Mouse (Mus musculus): ENCODE measurements around the gene Rims1. TPM values are rescaled to one million over a fixed set of nuclear protein-coding genes. Genes with fewer than 3 reads are reported as not detected.

Gene Rims1
- polyA plus RNA-seq, 1 experiment from 2014 or later: 4.4 TPM

DNA sequence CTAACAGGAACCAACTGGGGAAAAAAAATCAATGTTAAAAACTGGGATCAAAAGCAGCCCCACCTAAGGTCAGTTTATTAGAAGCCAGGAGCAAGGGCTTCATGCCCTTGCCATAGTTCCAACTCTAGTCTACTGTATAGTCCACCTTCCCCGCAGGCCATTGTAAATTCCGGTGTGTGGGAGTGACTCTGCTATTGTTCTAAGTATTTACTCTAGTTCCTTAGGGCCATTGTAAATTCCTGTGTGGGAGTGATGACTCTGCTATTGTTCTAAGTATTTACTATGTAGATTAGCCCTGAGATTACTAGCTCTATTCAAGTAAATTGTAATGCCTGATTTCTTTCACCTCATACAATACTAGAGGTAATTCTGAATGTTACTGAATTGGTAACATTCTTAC lies 339.2 kb downstream of the Rims1 start:
- Histone ChIP-seq H3K27ac (no peak overlapping the region), H3K4me3 (no peak overlapping the region), H3K9me3 (replicated peaks) (no peaks in the 10 kb centered on the region), H3K36me3 (ENCODE audit: poor library complexity, severe bottlenecking) (no peaks in the 10 kb centered on the region), H3K9ac (no peak overlapping the region), H3K4me1 (no peaks in the 10 kb centered on the region), H3K27me3 (no peaks in the 10 kb centered on the region), H3K4me2 (no peak overlapping the region)
- ATAC-seq: no peak
- WGBS: 13% methylated on average over 2 of the region's 2 CpGs

DNA sequence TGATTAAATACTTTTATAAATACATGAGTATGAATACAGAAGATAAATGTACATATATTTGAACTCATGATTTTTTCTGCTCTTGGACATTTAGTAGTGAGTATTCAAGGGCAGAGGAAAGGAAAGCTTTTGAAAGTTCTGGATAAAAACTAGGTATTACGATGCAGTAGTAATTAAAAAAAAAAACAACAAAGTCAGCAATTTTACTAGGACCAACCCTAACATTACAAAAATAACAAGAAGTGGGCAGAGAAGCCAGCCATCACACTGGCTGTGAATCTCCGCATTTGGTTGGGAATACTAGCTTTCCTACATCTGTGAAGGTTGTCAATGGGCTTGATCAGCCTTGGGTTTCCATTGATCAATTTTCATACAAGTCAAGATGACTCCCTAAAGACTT lies 381.8 kb downstream of the Rims1 start:
- WGBS: 97% methylated on average over 2 of the region's 2 CpGs
- Histone ChIP-seq H3K27me3 (no peaks in the 10 kb centered on the region), H3K4me1 (no peaks in the 10 kb centered on the region), H3K9me3 (replicated peaks) (no peaks in the 10 kb centered on the region), H3K9ac (no peak overlapping the region), H3K36me3 (ENCODE audit: poor library complexity, severe bottlenecking) (no peaks in the 10 kb centered on the region), H3K27ac (no peak overlapping the region), H3K4me3 (no peak overlapping the region), H3K4me2 (no peak overlapping the region)
- ATAC-seq: no peak

DNA sequence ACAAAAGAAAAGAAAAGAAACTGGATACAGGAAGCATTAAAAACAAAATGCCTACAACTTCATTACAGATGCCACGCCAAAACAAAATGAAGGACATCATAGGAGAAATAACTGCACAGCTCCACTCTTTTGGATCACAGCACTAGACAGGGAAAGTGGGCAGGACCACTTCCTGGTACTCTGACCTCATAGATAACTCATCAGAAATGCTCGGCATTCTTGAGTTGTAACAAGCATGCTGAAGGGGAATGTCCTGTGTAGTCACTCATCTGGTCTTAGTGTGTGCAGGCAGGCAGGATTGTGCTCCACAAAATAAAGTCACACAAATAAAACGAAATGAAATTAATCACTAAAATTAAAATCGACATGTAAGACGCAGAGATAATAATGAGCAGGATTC lies 383.7 kb downstream of the Rims1 start:
- no peak for ATAC-seq
- WGBS: 82% methylated on average over 5 of the region's 5 CpGs
- no peaks in the 10 kb centered on the region for H3K36me3 ChIP-seq (ENCODE audit: poor library complexity, severe bottlenecking)
- no peak overlapping the region for H3K4me3 ChIP-seq
- no peak overlapping the region for H3K4me2 ChIP-seq
- H3K9me3 ChIP-seq (replicated peaks): no peaks in the 10 kb centered on the region
- H3K27ac ChIP-seq: no peak overlapping the region
- H3K27me3 ChIP-seq: no peaks in the 10 kb centered on the region
- H3K4me1 ChIP-seq: no peaks in the 10 kb centered on the region
- H3K9ac ChIP-seq: no peak overlapping the region

DNA sequence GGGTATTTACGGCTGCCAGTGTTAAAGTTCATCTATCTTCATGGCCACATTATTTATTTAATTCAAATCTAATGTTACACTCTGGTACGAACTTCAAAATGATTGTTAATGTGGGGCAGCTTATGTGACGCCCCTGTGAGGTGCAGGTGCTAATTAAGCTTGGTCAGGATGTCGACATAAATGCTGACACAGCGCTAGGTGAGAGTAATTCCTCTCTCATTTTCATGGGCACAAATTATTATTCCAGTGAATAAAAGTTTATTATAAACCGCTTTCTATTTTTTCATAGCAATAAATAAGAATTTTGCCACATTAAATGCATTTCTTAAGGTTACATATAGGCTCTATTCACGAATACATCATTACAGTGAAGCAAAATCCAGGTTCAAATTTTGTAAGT lies 395.6 kb downstream of the Rims1 start:
- H3K4me3 ChIP-seq: no peak overlapping the region
- H3K9me3 ChIP-seq (replicated peaks): no peaks in the 10 kb centered on the region
- no peak overlapping the region for H3K9ac ChIP-seq
- no peaks in the 10 kb centered on the region for H3K27me3 ChIP-seq
- H3K27ac ChIP-seq: no peak overlapping the region
- no peak for ATAC-seq
- H3K4me1 ChIP-seq: no peaks in the 10 kb centered on the region
- 85% methylated on average over 7 of the region's 7 CpGs for WGBS
- H3K36me3 ChIP-seq (ENCODE audit: poor library complexity, severe bottlenecking): no peaks in the 10 kb centered on the region
- no peak overlapping the region for H3K4me2 ChIP-seq

DNA sequence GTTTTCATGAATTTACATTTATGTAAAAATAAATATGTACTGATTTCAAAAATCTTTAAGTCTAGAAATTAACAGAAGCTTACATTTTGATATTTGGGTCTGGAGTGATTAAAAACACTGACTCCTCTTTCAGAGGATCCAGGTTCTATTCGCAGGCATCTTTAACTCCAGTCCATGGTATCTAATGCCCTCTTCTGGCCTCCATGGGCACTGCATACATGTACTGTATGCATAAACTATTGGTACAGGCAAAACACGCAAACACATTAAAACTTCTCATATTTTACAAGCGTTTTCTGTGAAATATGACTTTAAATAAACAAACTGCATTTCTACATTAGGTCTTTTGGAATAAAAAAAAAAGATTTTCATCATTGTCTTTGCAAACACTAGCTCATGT lies 419.4 kb downstream of the Rims1 start:
- WGBS: 67% methylated on average over 3 of the region's 3 CpGs
- H3K27ac ChIP-seq: no peak overlapping the region
- no peaks in the 10 kb centered on the region for H3K4me1 ChIP-seq
- no peaks in the 10 kb centered on the region for H3K9me3 ChIP-seq (replicated peaks)
- ATAC-seq: no peak
- H3K4me3 ChIP-seq: no peak overlapping the region
- H3K4me2 ChIP-seq: no peak overlapping the region
- H3K9ac ChIP-seq: no peak overlapping the region
- H3K36me3 ChIP-seq (ENCODE audit: poor library complexity, severe bottlenecking): no peaks in the 10 kb centered on the region
- H3K27me3 ChIP-seq: no peaks in the 10 kb centered on the region

DNA sequence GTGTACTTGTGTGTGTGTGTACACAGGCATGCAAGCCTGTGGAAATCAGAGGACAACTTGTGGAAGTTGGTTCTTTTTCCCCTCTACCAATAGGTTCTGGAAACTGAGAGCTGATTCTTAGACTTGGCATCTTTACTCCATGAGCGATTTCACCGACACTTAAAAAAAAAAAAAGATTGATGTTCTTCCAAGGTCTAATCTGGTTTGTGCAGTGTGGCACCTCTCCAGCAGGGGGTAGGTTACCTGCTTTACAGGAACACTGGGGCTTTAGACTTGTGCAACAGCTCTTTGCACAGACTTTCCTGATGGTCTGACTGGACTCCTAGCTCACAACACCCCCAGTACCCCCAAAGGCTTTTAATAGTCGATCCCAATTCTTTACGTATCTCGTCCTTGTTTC lies 428.1 kb downstream of the Rims1 start:
- no peaks in the 10 kb centered on the region for H3K36me3 ChIP-seq (ENCODE audit: poor library complexity, severe bottlenecking)
- WGBS: 76% methylated on average over 5 of the region's 5 CpGs
- ATAC-seq: no peak

GRCm38 (mm10) chr1:22377062-22377461 lies 428.7 kb downstream of the Rims1 start:
- H3K27me3 ChIP-seq: no peaks in the 10 kb centered on the region
- ATAC-seq: no peak
- no peak overlapping the region for H3K4me2 ChIP-seq
- no peaks in the 10 kb centered on the region for H3K9me3 ChIP-seq (replicated peaks)
- no peaks in the 10 kb centered on the region for H3K36me3 ChIP-seq (ENCODE audit: poor library complexity, severe bottlenecking)
- H3K4me1 ChIP-seq: no peaks in the 10 kb centered on the region; the same call in 1 of the 2 replicates
- WGBS: 36% methylated on average over 6 of the region's 6 CpGs
- no peak overlapping the region for H3K9ac ChIP-seq
- H3K27ac ChIP-seq: no peak overlapping the region
- H3K4me3 ChIP-seq: no peak overlapping the region

More for the DNA sequence above, 428.1 kb downstream of the Rims1 start:
- Histone ChIP-seq H3K4me1 (no peaks in the 10 kb centered on the region; the same call in 1 of the 2 replicates), H3K4me2 (no peak overlapping the region), H3K27me3 (no peaks in the 10 kb centered on the region), H3K27ac (no peak overlapping the region), H3K4me3 (no peak overlapping the region), H3K9ac (no peak overlapping the region), H3K9me3 (replicated peaks) (no peaks in the 10 kb centered on the region)

GRCm38 (mm10) chr1:22356209-22356608 lies 449.6 kb downstream of the Rims1 start:
- no peaks in the 10 kb centered on the region for H3K9me3 ChIP-seq (replicated peaks)
- H3K4me3 ChIP-seq: no peak overlapping the region
- H3K27ac ChIP-seq: no peak overlapping the region
- no peaks in the 10 kb centered on the region for H3K36me3 ChIP-seq (ENCODE audit: poor library complexity, severe bottlenecking)
- H3K4me1 ChIP-seq: no peaks in the 10 kb centered on the region
- H3K27me3 ChIP-seq: no peaks in the 10 kb centered on the region
- no peak overlapping the region for H3K4me2 ChIP-seq
- no peak for ATAC-seq
- no peak overlapping the region for H3K9ac ChIP-seq
- 89% methylated on average over 2 of the region's 2 CpGs for WGBS

DNA sequence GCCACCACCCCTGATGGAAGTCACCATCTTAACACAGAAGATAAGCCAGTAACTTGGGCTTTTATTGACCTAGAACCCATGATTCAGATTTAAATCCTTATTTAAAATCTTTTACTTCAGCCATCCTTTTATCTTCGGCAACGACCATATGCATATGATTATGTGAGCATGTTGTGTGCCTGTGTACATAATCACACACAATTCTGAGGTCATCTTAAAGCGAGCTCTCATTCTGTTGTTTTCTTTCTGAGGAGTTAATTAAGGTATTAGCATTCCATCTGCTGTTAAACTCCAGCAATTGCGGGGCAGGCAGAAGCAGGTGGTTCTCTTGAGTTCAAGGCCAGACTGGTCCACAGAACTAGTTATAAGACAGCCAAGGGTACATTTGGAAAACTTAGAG lies 452.1 kb downstream of the Rims1 start:
- H3K27ac ChIP-seq: no peak overlapping the region
- no peaks in the 10 kb centered on the region for H3K36me3 ChIP-seq (ENCODE audit: poor library complexity, severe bottlenecking)
- H3K4me3 ChIP-seq: no peak overlapping the region
- no peaks in the 10 kb centered on the region for H3K4me1 ChIP-seq
- WGBS: 51% methylated on average over 4 of the region's 4 CpGs
- no peaks in the 10 kb centered on the region for H3K9me3 ChIP-seq (replicated peaks)
- no peaks in the 10 kb centered on the region for H3K27me3 ChIP-seq
- no peak overlapping the region for H3K9ac ChIP-seq
- peak; percentile 57; the same call in 1 of the 2 replicates for ATAC-seq
- no peak overlapping the region for H3K4me2 ChIP-seq

- no peak overlapping the region for H3K4me2 ChIP-seq
- no peak overlapping the region for H3K4me3 ChIP-seq
- no peaks in the 10 kb centered on the region for H3K27me3 ChIP-seq
- no peaks in the 10 kb centered on the region for H3K4me1 ChIP-seq
- no peaks in the 10 kb centered on the region for H3K9me3 ChIP-seq (replicated peaks)
- H3K36me3 ChIP-seq (ENCODE audit: poor library complexity, severe bottlenecking): no peaks in the 10 kb centered on the region
- ATAC-seq: no peak
- WGBS: 75% methylated on average over 9 of the region's 9 CpGs
- no peak overlapping the region for H3K9ac ChIP-seq
- no peak overlapping the region for H3K27ac ChIP-seq
These were observed 466.9 kb downstream of the Rims1 start for GRCm38 (mm10) chr1:22338914-22339313.

- no peak overlapping the region for H3K9ac ChIP-seq
- WGBS: 22% methylated on average over 6 of the region's 6 CpGs
- H3K4me1 ChIP-seq: no peaks in the 10 kb centered on the region
- H3K4me2 ChIP-seq: no peak overlapping the region
- no peak overlapping the region for H3K4me3 ChIP-seq
- no peaks in the 10 kb centered on the region for H3K27me3 ChIP-seq
- no peak overlapping the region for H3K27ac ChIP-seq
- H3K36me3 ChIP-seq (ENCODE audit: poor library complexity, severe bottlenecking): no peaks in the 10 kb centered on the region
- 0 out of 2 replicates have a peak, but pooled peaks have one; percentile 33 for ATAC-seq
- no peaks in the 10 kb centered on the region for H3K9me3 ChIP-seq (replicated peaks)
These were observed 484.7 kb downstream of the Rims1 start for GRCm38 (mm10) chr1:22320941-22321676.

DNA sequence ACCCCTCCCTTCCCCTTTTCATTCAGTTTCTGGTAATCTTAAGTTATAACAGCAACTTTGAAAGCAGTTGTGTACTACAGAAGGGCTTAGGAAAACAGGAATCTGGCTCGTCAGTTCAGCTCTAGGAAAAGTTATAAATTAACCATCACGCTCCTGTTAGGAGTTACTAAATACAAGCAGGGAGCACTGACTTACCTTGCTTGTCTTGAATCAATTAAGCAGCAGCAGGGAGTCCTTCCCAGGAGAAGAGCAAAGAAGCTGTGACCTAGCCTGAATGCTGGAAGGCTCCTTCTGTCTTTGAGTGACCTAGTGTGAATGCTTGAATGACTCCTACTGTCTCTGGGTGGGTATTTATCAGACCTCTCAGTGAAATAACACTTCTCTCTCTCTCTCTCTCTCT lies 490.3 kb downstream of the Rims1 start:
- Histone ChIP-seq H3K4me3 (no peak overlapping the region), H3K4me1 (no peaks in the 10 kb centered on the region), H3K4me2 (no peak overlapping the region), H3K27me3 (no peaks in the 10 kb centered on the region), H3K9ac (no peak overlapping the region), H3K27ac (no peak overlapping the region), H3K36me3 (ENCODE audit: poor library complexity, severe bottlenecking) (no peaks in the 10 kb centered on the region), H3K9me3 (replicated peaks) (no peaks in the 10 kb centered on the region)
- no peak for ATAC-seq
- 8% methylated on average over 2 of the region's 2 CpGs for WGBS

DNA sequence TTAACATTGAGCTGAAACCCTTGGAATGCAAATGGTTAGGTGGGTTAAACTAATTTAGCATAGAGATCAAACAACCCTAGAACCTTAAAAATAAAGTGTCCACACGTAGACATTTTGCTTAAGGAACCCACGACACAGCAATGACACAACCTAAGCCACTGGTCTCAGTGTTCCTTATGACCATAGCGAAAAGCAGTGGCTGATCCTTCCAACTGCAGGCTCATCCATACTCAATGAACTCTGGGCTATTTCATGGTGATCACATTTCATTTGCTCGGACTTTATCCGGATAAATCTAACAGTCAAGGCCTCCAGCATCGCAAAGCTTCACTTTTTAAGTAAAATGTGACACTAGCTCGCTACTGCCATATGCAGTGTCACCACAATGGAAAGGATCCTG lies 494.3 kb downstream of the Rims1 start:
- H3K9ac ChIP-seq: no peak overlapping the region
- no peaks in the 10 kb centered on the region for H3K4me1 ChIP-seq
- no peaks in the 10 kb centered on the region for H3K9me3 ChIP-seq (replicated peaks)
- no peaks in the 10 kb centered on the region for H3K36me3 ChIP-seq (ENCODE audit: poor library complexity, severe bottlenecking)
- no peak overlapping the region for H3K4me3 ChIP-seq
- H3K27me3 ChIP-seq: no peaks in the 10 kb centered on the region
- no peak overlapping the region for H3K4me2 ChIP-seq
- ATAC-seq: no peak
- WGBS: 88% methylated on average over 7 of the region's 7 CpGs
- no peak overlapping the region for H3K27ac ChIP-seq
